Mouse (Mus musculus): ENCODE measurements around the gene Wnt3a. TPM values are rescaled to one million over a fixed set of nuclear protein-coding genes. Genes with fewer than 3 reads are reported as not detected.

Wnt3a gene
- polyA plus RNA-seq, 1 experiment = 1.1 TPM

GRCm38 (mm10) chr11:59260706-59261493, 29.7 kb downstream of the Wnt3a start:
- TF ChIP-seq POLR2A (IDR thresholded peaks at IDR 0.05; ENCODE audit: borderline replicate concordance, extremely low read depth, insufficient read depth, insufficient read length, poor library complexity, severe bottlenecking) = no peak
- TF ChIP-seq CTCF (IDR thresholded peaks at IDR 0.05; ENCODE audit: borderline replicate concordance, extremely low read depth, insufficient read depth, insufficient read length) = no peak
- no peak for DNase-seq (ENCODE audit: low read depth)

DNA sequence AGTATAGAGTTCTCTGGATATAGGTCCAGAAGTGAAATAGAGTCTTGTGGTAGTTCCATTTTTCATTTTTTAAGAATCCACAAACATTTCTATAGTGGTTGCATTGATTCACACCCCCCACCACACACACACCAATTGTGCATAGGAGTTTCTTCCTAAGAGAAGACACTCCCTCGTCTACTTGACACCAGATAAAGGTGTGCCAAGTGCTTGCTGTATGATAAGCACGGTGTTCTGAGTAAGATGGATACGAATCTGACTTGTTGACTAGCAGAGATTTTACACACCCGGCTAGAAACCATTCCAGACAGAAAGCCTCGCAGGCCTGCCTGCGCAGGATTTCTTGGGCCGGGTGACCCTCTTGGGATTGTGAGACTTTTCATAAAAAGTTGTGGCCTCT, 30.9 kb downstream of the Wnt3a start:
- no peak for TF ChIP-seq CTCF (IDR thresholded peaks at IDR 0.05; ENCODE audit: borderline replicate concordance, extremely low read depth, insufficient read depth, insufficient read length)
- TF ChIP-seq POLR2A (IDR thresholded peaks at IDR 0.05; ENCODE audit: borderline replicate concordance, extremely low read depth, insufficient read depth, insufficient read length, poor library complexity, severe bottlenecking) = no peak
- no peak for DNase-seq (ENCODE audit: low read depth)

GRCm38 (mm10) chr11:59248101-59248500, 42.5 kb downstream of the Wnt3a start:
- TF ChIP-seq POLR2A (IDR thresholded peaks at IDR 0.05; ENCODE audit: borderline replicate concordance, extremely low read depth, insufficient read depth, insufficient read length, poor library complexity, severe bottlenecking) (no peak), CTCF (IDR thresholded peaks at IDR 0.05; ENCODE audit: borderline replicate concordance, extremely low read depth, insufficient read depth, insufficient read length) (no peak)
- no peak for DNase-seq (ENCODE audit: low read depth)

DNA sequence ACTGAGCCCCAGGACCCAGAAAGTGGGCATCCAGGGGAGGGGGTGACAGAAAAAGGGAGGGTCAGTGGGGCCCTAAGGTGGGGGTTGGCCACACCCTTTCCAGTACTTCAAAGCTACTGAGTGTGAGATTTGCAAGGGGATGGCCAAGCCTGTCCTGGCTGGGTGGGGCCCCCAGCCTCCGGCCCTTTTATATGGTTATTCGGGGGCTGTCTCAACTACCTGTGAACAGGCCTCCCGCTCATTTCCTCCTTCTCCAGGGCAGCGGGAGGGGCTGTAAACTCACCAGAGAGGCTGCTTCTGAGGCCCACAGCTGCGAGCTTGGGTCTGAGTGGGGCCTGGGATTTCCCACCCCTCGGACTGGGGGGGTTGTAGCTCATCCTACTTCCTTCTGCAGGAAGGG, 46.7 kb downstream of the Wnt3a start:
- TF ChIP-seq POLR2A (IDR thresholded peaks at IDR 0.05; ENCODE audit: borderline replicate concordance, extremely low read depth, insufficient read depth, insufficient read length, poor library complexity, severe bottlenecking) = no peak
- TF ChIP-seq CTCF (IDR thresholded peaks at IDR 0.05; ENCODE audit: borderline replicate concordance, extremely low read depth, insufficient read depth, insufficient read length) = no peak
- DNase-seq (ENCODE audit: low read depth) = no peak

DNA sequence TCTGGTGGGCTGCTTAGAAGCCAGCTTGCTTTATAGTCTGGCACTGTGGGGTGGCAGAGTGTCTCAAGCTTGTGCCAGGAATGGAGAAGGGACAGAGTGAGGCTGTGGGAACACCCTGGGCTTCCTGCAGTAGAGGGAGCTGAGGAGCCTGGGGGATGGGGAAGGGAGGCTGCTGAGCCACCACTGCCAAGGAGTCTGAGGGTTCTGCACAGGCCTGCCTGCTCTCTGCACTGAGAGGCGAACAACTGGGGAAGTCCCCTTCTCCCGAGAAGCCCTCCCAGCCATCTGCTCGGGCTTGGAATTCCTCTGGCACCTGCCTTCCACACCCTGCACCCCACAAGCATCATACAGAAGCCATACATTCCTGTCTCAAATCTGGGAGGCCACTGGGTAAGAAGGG, 48.7 kb downstream of the Wnt3a start:
- TF ChIP-seq POLR2A (IDR thresholded peaks at IDR 0.05; ENCODE audit: borderline replicate concordance, extremely low read depth, insufficient read depth, insufficient read length, poor library complexity, severe bottlenecking) (no peak), CTCF (IDR thresholded peaks at IDR 0.05; ENCODE audit: borderline replicate concordance, extremely low read depth, insufficient read depth, insufficient read length) (no peak)
- DNase-seq (ENCODE audit: low read depth) = peak; percentile 22

- no peak for TF ChIP-seq POLR2A (IDR thresholded peaks at IDR 0.05; ENCODE audit: borderline replicate concordance, extremely low read depth, insufficient read depth, insufficient read length, poor library complexity, severe bottlenecking)
- TF ChIP-seq CTCF (IDR thresholded peaks at IDR 0.05; ENCODE audit: borderline replicate concordance, extremely low read depth, insufficient read depth, insufficient read length) = no peak
- no peak for DNase-seq (ENCODE audit: low read depth)
Measured at GRCm38 (mm10) chr11:59239796-59240195, 50.8 kb downstream of the Wnt3a start.

GRCm38 (mm10) chr11:59239428-59239785, 51.1 kb downstream of the Wnt3a start:
- TF ChIP-seq CTCF (IDR thresholded peaks at IDR 0.05; ENCODE audit: borderline replicate concordance, extremely low read depth, insufficient read depth, insufficient read length) (no peak), POLR2A (IDR thresholded peaks at IDR 0.05; ENCODE audit: borderline replicate concordance, extremely low read depth, insufficient read depth, insufficient read length, poor library complexity, severe bottlenecking) (no peak)
- DNase-seq (ENCODE audit: low read depth) = no peak

DNA sequence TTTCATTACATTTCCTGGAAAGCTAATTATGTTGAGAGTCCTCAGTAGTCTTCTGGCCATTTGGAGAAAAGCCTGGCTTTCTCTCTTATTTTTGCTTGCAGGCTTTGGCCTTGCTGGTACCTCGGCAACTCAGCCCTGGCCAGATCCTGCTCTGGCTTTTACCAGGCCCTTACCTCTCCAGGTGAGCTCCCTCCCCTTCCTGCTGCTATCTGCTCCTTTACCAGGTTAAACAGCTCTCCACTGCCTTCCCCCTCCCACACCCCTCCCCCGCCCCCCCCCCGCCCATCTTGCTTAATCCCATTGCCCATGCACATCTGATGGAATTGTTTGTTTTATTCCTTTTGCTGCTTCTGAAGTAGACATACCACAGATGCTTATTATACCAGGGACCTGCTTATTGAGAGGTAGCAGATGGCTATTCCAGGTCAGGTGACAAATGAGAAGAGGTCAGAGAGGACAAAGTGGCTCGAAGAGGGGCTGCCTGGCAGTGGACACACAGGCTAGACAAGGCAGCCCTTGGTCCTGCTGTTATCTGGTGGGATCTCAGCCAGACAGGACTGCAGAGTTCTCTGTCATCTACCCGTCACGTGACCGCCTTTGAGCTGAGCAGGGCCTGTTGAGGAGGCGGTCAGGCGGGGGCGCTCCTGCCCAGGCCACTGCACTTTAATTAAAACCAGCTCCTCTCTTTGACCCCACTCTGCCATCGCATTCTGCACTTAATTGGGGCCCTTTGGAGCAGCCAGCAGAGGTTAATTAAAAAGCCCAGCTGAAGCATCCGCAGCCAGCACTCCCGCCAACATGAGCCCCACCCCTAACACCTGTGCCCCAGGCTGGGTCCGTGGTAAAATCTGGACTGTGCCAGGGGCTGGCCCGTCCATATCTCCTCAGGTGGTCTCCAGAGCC, 51.8 kb downstream of the Wnt3a start:
- no peak for TF ChIP-seq POLR2A (IDR thresholded peaks at IDR 0.05; ENCODE audit: borderline replicate concordance, extremely low read depth, insufficient read depth, insufficient read length, poor library complexity, severe bottlenecking)
- peak; percentile 59 for TF ChIP-seq CTCF (IDR thresholded peaks at IDR 0.05; ENCODE audit: borderline replicate concordance, extremely low read depth, insufficient read depth, insufficient read length)
- peak; percentile 88 for DNase-seq (ENCODE audit: low read depth)

DNA sequence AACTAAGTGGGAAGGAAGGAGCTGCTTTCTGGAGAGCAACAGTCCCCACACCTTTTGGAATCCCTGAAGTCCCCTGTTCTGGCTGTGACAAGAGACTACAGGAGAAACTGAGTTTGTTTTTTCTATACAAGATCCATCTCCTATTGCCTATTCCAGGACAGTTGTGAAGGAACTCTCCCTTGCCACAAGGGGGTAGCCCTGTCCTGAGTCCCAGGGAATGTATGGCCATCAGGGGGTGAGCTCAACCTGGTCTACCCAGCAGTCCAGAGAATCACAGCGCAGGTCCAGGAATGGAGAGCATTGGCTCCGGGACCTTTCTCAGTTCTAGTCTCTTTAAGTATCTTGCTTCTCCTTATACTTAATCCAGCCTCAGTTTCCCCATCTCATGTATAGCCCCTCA, 57.8 kb downstream of the Wnt3a start:
- DNase-seq (ENCODE audit: low read depth) = no peak
- TF ChIP-seq CTCF (IDR thresholded peaks at IDR 0.05; ENCODE audit: borderline replicate concordance, extremely low read depth, insufficient read depth, insufficient read length) = peak; percentile 10; the same call in 1 of the 2 replicates
- TF ChIP-seq POLR2A (IDR thresholded peaks at IDR 0.05; ENCODE audit: borderline replicate concordance, extremely low read depth, insufficient read depth, insufficient read length, poor library complexity, severe bottlenecking) = no peak

GRCm38 (mm10) chr11:59230144-59230760, 60.3 kb downstream of the Wnt3a start:
- peak; percentile 58 for DNase-seq (ENCODE audit: low read depth)
- TF ChIP-seq CTCF (IDR thresholded peaks at IDR 0.05; ENCODE audit: borderline replicate concordance, extremely low read depth, insufficient read depth, insufficient read length) (peak; percentile 80), POLR2A (IDR thresholded peaks at IDR 0.05; ENCODE audit: borderline replicate concordance, extremely low read depth, insufficient read depth, insufficient read length, poor library complexity, severe bottlenecking) (no peak)

Measured in brain, embryonic 14.5 days (tissue).